Mouse (Mus musculus): ENCODE results near the gene Bmp3. TPM values are rescaled to one million over a fixed set of nuclear protein-coding genes. Genes with fewer than 3 reads are reported as not detected.

Gene Bmp3
- polyA plus RNA-seq, 1 experiment, result 6.4 TPM

GRCm38 (mm10) chr5:98844664-98845063 is 9.6 kb upstream of the Bmp3 start:
- Histone ChIP-seq H3K4me3 (ENCODE audit: insufficient read depth, low read length) (no peak overlapping the region), H3K4me1 (ENCODE audit: control insufficient read depth, insufficient read depth, low read length) (no peaks in the 10 kb centered on the region), H3K27ac (ENCODE audit: insufficient read depth, low read length) (no peak overlapping the region)
- TF ChIP-seq CTCF (IDR thresholded peaks at IDR 0.05; ENCODE audit: borderline replicate concordance, insufficient read depth, low read length) (no peak), POLR2A (IDR thresholded peaks at IDR 0.05; ENCODE audit: low read depth, low read length) (no peak)

- peak overlapping the region; percentile 29 for H3K4me3 ChIP-seq (ENCODE audit: insufficient read depth, low read length)
- no peaks in the 10 kb centered on the region for H3K4me1 ChIP-seq (ENCODE audit: control insufficient read depth, insufficient read depth, low read length)
- H3K27ac ChIP-seq (ENCODE audit: insufficient read depth, low read length), result no peak overlapping the region
- TF ChIP-seq POLR2A (IDR thresholded peaks at IDR 0.05; ENCODE audit: low read depth, low read length), result no peak
- no peak for TF ChIP-seq CTCF (IDR thresholded peaks at IDR 0.05; ENCODE audit: borderline replicate concordance, insufficient read depth, low read length)
Measured at GRCm38 (mm10) chr5:98854627-98855564, 681 bp downstream of the Bmp3 start.

GRCm38 (mm10) chr5:98855741-98856140 is 1.5 kb downstream of the Bmp3 start:
- no peaks in the 10 kb centered on the region for H3K4me1 ChIP-seq (ENCODE audit: control insufficient read depth, insufficient read depth, low read length)
- H3K27ac ChIP-seq (ENCODE audit: insufficient read depth, low read length), result no peak overlapping the region
- no peak overlapping the region for H3K4me3 ChIP-seq (ENCODE audit: insufficient read depth, low read length)
- TF ChIP-seq CTCF (IDR thresholded peaks at IDR 0.05; ENCODE audit: borderline replicate concordance, insufficient read depth, low read length) (no peak), POLR2A (IDR thresholded peaks at IDR 0.05; ENCODE audit: low read depth, low read length) (no peak)

GRCm38 (mm10) chr5:98856356-98856755 is 2.1 kb downstream of the Bmp3 start:
- no peaks in the 10 kb centered on the region for H3K4me1 ChIP-seq (ENCODE audit: control insufficient read depth, insufficient read depth, low read length)
- TF ChIP-seq CTCF (IDR thresholded peaks at IDR 0.05; ENCODE audit: borderline replicate concordance, insufficient read depth, low read length), result no peak
- no peak for TF ChIP-seq POLR2A (IDR thresholded peaks at IDR 0.05; ENCODE audit: low read depth, low read length)
- no peak overlapping the region for H3K27ac ChIP-seq (ENCODE audit: insufficient read depth, low read length)
- no peak overlapping the region for H3K4me3 ChIP-seq (ENCODE audit: insufficient read depth, low read length)

GRCm38 (mm10) chr5:98863891-98864290 is 9.7 kb downstream of the Bmp3 start:
- H3K4me1 ChIP-seq (ENCODE audit: control insufficient read depth, insufficient read depth, low read length), result 0 out of 2 replicates have a peak, but pooled peaks cover 4% of the 10 kb centered on the region
- H3K4me3 ChIP-seq (ENCODE audit: insufficient read depth, low read length), result no peak overlapping the region
- no peak overlapping the region for H3K27ac ChIP-seq (ENCODE audit: insufficient read depth, low read length)
- TF ChIP-seq CTCF (IDR thresholded peaks at IDR 0.05; ENCODE audit: borderline replicate concordance, insufficient read depth, low read length) (no peak), POLR2A (IDR thresholded peaks at IDR 0.05; ENCODE audit: low read depth, low read length) (no peak)

- Histone ChIP-seq H3K4me1 (ENCODE audit: control insufficient read depth, insufficient read depth, low read length) (0 out of 2 replicates have a peak, but pooled peaks cover 4% of the 10 kb centered on the region), H3K4me3 (ENCODE audit: insufficient read depth, low read length) (no peak overlapping the region), H3K27ac (ENCODE audit: insufficient read depth, low read length) (no peak overlapping the region)
- TF ChIP-seq POLR2A (IDR thresholded peaks at IDR 0.05; ENCODE audit: low read depth, low read length) (no peak), CTCF (IDR thresholded peaks at IDR 0.05; ENCODE audit: borderline replicate concordance, insufficient read depth, low read length) (no peak)
Measured at GRCm38 (mm10) chr5:98865146-98865545, 10.9 kb downstream of the Bmp3 start.

- TF ChIP-seq CTCF (IDR thresholded peaks at IDR 0.05; ENCODE audit: borderline replicate concordance, insufficient read depth, low read length), result no peak
- H3K4me3 ChIP-seq (ENCODE audit: insufficient read depth, low read length), result no peak overlapping the region
- H3K27ac ChIP-seq (ENCODE audit: insufficient read depth, low read length), result no peak overlapping the region
- H3K4me1 ChIP-seq (ENCODE audit: control insufficient read depth, insufficient read depth, low read length), result no peaks in the 10 kb centered on the region
Measured at GRCm38 (mm10) chr5:98876056-98876455, 21.8 kb downstream of the Bmp3 start.

GRCm38 (mm10) chr5:98878891-98879290 is 24.7 kb downstream of the Bmp3 start:
- H3K4me3 ChIP-seq (ENCODE audit: insufficient read depth, low read length), result no peak overlapping the region
- H3K4me1 ChIP-seq (ENCODE audit: control insufficient read depth, insufficient read depth, low read length), result no peaks in the 10 kb centered on the region
- no peak for TF ChIP-seq POLR2A (IDR thresholded peaks at IDR 0.05; ENCODE audit: low read depth, low read length)
- TF ChIP-seq CTCF (IDR thresholded peaks at IDR 0.05; ENCODE audit: borderline replicate concordance, insufficient read depth, low read length), result no peak
- H3K27ac ChIP-seq (ENCODE audit: insufficient read depth, low read length), result no peak overlapping the region

GRCm38 (mm10) chr5:98882096-98882495 is 27.9 kb downstream of the Bmp3 start:
- no peaks in the 10 kb centered on the region for H3K4me1 ChIP-seq (ENCODE audit: control insufficient read depth, insufficient read depth, low read length)
- H3K27ac ChIP-seq (ENCODE audit: insufficient read depth, low read length), result no peak overlapping the region
- no peak overlapping the region for H3K4me3 ChIP-seq (ENCODE audit: insufficient read depth, low read length)
- TF ChIP-seq CTCF (IDR thresholded peaks at IDR 0.05; ENCODE audit: borderline replicate concordance, insufficient read depth, low read length) (no peak), POLR2A (IDR thresholded peaks at IDR 0.05; ENCODE audit: low read depth, low read length) (no peak)

GRCm38 (mm10) chr5:98890544-98891050 is 36.4 kb downstream of the Bmp3 start:
- no peak overlapping the region for H3K4me3 ChIP-seq (ENCODE audit: insufficient read depth, low read length)
- H3K27ac ChIP-seq (ENCODE audit: insufficient read depth, low read length), result peak overlapping the region; percentile 56; the same call in 1 of the 2 replicates
- TF ChIP-seq POLR2A (IDR thresholded peaks at IDR 0.05; ENCODE audit: low read depth, low read length) (no peak), CTCF (IDR thresholded peaks at IDR 0.05; ENCODE audit: borderline replicate concordance, insufficient read depth, low read length) (no peak)

More at GRCm38 (mm10) chr5:98890544-98891050, 36.4 kb downstream of the Bmp3 start:
- peaks cover 6% of the 10 kb centered on the region; the same call in 1 of the 2 replicates for H3K4me1 ChIP-seq (ENCODE audit: control insufficient read depth, insufficient read depth, low read length)

All from embryonic fibroblast, embryonic 13.5 days (primary cell).